Mouse (Mus musculus): ENCODE data around the gene Nfkbid.

- TF ChIP-seq EP300 (IDR thresholded peaks at IDR 0.05; ENCODE audit: low read depth) (no peak), CTCF (IDR thresholded peaks at IDR 0.05; ENCODE audit: low read depth) (no peak)
Measured at GRCm38 (mm10) chr7:30434238-30434637, 12.7 kb downstream of the Nfkbid start.
